Mouse (Mus musculus) liver, embryonic 14.5 days (tissue): ENCODE results near the gene Amer2.

Source experiments
- CTCF ChIP-seq: IDR thresholded peaks from 2 replicates; pipeline ENCODE4 v1.5.1; 2016; ENCODE audit warnings: antibody characterized with exemption, low read depth, control low read depth
- EP300 ChIP-seq: IDR thresholded peaks from 2 replicates; pipeline ENCODE4 v1.6.1; 2016; ENCODE audit warnings: antibody characterized with exemption, low read depth

- no peak for TF ChIP-seq CTCF
- TF ChIP-seq EP300, result no peak
Measured at GRCm38 (mm10) chr14:60361380-60362212, 11.5 kb upstream of the Amer2 start.
